Mouse (Mus musculus) ES-E14 (cell line): ENCODE data around the gene Msh3. TPM values are rescaled to one million over a fixed set of nuclear protein-coding genes. Genes with fewer than 3 reads are reported as not detected.

Experiments used
- DNase-seq: peaks from one replicate; pipeline ENCODE4 v3.0.0-alpha.2; 2013; ENCODE audit warnings: low read depth, low spot score
- H3K27ac ChIP-seq: 2 replicates; pipeline ENCODE4 v1.5.1; 2012; ENCODE audit warnings: low read depth, mild to moderate bottlenecking, low read length, moderate library complexity, mixed read lengths; ENCODE audit not compliant: poor library complexity, insufficient read depth, severe bottlenecking
- H3K36me3 ChIP-seq: 2 replicates; pipeline ENCODE4 v1.6.1; 2012; ENCODE audit warnings: mild to moderate bottlenecking, low read length, moderate library complexity, mixed read lengths; ENCODE audit not compliant: control insufficient read depth, poor library complexity, insufficient read depth, severe bottlenecking
- H3K4me1 ChIP-seq, 2 experiments: fragments of 150-350 bp in 1 of 2; sonication (generic) in 1 of 2; 2 replicates each; pipeline ENCODE4 v1.6.1; 2012; ENCODE audit warnings: low read length in 2 of 2, mild to moderate bottlenecking in 1 of 2, mixed read lengths in 1 of 2; ENCODE audit not compliant: control insufficient read depth in 2 of 2, insufficient read depth in 2 of 2, poor library complexity in 1 of 2
- H3K4me3 ChIP-seq, 2 experiments: fragments of 150-350 bp in 1 of 2; sonication (generic) in 1 of 2; 2 replicates each; pipeline ENCODE4 v1.5.1; 2012; ENCODE audit warnings: low read length in 2 of 2, low read depth in 1 of 2, mild to moderate bottlenecking in 1 of 2, mixed read lengths in 1 of 2; ENCODE audit not compliant: insufficient read depth in 1 of 2, poor library complexity in 1 of 2, severe bottlenecking in 1 of 2
- H3K9ac ChIP-seq: 2 replicates; pipeline ENCODE4 v1.6.1; 2012; ENCODE audit warnings: low read depth, mild to moderate bottlenecking, low read length, mixed read lengths; ENCODE audit not compliant: poor library complexity, insufficient read depth, severe bottlenecking
- H3K9me3 ChIP-seq: fragments of 150-350 bp; sonication (generic); 2 replicates; pipeline ENCODE4 v1.6.1; 2012; ENCODE audit warnings: low read depth, mild to moderate bottlenecking, low read length; ENCODE audit not compliant: control insufficient read depth, insufficient read depth
- CHD2 ChIP-seq: IDR thresholded peaks from 2 replicates; pipeline ENCODE4 v1.6.1; 2014; ENCODE audit warnings: mild to moderate bottlenecking, low read depth, low read length, inconsistent platforms
- HCFC1 ChIP-seq: IDR thresholded peaks from 2 replicates; pipeline ENCODE4 v1.6.1; 2012; ENCODE audit warnings: low read length, inconsistent platforms, borderline replicate concordance; ENCODE audit not compliant: insufficient read depth
- MAFK ChIP-seq: IDR thresholded peaks from 2 replicates; pipeline ENCODE4 v1.6.1; 2014; ENCODE audit warnings: mild to moderate bottlenecking, low read depth, low read length, inconsistent platforms; ENCODE audit not compliant: insufficient read depth
- ZC3H11A ChIP-seq: IDR thresholded peaks from 2 replicates; pipeline ENCODE4 v1.6.1; 2012; ENCODE audit warnings: low read depth, mild to moderate bottlenecking, inconsistent platforms, low read length, borderline replicate concordance
- ZNF384 ChIP-seq: IDR thresholded peaks from 2 replicates; pipeline ENCODE4 v1.6.1; 2012; ENCODE audit warnings: low read depth, low read length, inconsistent platforms
- in situ Hi-C, 2 experiments: fragments of 600-800 bp; cut with MboI; formaldehyde crosslinking; loops; one replicate each; pipeline ENCODE4 v1.15.1; 2025; ENCODE audit warnings: low sequenced_read_pairs in 2 of 2, inconsistent platforms in 1 of 2; ENCODE audit not compliant: unreplicated experiment in 2 of 2
- total RNA-seq: library from RNA; depleted of rRNA; stranded (reverse); fragments of 300-350 nt; gene quantifications from 2 replicates; pipeline ENCODE4 v1.2.3, GENCODE M21; 2012

Msh3 gene
- total RNA-seq, 1 experiment: 33.0 TPM

DNA sequence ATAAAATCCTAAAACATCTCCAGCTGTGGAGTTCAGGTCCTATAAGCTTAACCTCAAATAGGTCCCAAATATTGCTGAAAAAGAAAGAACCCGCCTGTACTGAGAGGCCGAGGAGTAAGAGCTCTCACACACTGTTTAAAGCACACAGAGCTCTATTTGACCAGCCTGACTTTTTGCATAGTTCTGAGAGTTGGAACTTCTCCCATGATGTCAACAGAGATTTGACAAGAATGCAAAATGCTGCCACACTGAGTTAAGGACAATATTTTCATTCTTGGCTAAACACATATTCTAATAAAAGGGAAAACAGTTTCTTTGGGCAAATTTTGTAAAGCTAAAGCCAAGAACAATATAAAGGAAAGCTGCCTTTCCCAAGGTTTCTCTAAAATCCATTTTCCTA lies 57.8 kb downstream of the Msh3 start:
- H3K9ac ChIP-seq: no peak overlapping the region
- no peak overlapping the region for H3K4me3 ChIP-seq
- no peaks in the 10 kb centered on the region for H3K9me3 ChIP-seq
- TF ChIP-seq HCFC1: no peak
- no peak for TF ChIP-seq CHD2
- TF ChIP-seq MAFK: no peak
- in situ Hi-C loops: no loop called here
- no peaks in the 10 kb centered on the region for H3K4me1 ChIP-seq
- no peak for DNase-seq
- H3K36me3 ChIP-seq: no peaks in the 10 kb centered on the region; the same call in 1 of the 2 replicates
- no peak overlapping the region for H3K27ac ChIP-seq

DNA sequence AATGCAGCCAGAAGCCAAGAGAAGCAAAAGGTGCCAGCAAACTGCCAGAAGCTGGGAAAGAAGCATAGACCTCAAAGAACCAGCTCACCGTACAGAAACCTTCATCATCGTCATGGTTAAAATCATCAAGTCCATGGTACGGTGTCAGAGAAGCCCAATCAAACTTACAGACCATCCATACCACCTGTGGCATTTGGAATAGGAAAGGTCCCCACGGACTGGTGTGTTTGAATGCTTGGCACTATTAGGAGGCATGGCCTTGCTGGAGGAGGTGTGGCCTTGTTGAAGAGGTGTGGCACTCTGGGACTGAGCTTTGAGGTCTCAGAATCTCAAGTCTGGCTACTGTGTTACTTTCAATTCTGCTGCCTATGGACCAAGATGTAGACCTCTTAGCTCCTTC lies 58.3 kb downstream of the Msh3 start:
- Histone ChIP-seq H3K27ac (no peak overlapping the region), H3K36me3 (no peaks in the 10 kb centered on the region; the same call in 1 of the 2 replicates), H3K4me3 (no peak overlapping the region), H3K9ac (no peak overlapping the region), H3K9me3 (no peaks in the 10 kb centered on the region), H3K4me1 (no peaks in the 10 kb centered on the region)
- no peak for TF ChIP-seq ZNF384
- TF ChIP-seq ZC3H11A: no peak
- TF ChIP-seq CHD2: no peak
- no peak for TF ChIP-seq MAFK
- TF ChIP-seq HCFC1: no peak
- DNase-seq: no peak
- in situ Hi-C loops: no loop called here

- H3K4me1 ChIP-seq: no peaks in the 10 kb centered on the region
- H3K27ac ChIP-seq: no peak overlapping the region
- no peak for TF ChIP-seq ZNF384
- H3K4me3 ChIP-seq: no peak overlapping the region
- in situ Hi-C loops: no loop called here
- H3K9ac ChIP-seq: no peak overlapping the region
- DNase-seq: no peak
- H3K9me3 ChIP-seq: no peaks in the 10 kb centered on the region
- peaks cover 6% of the 10 kb centered on the region; the same call in 1 of the 2 replicates for H3K36me3 ChIP-seq
These were observed 60.9 kb downstream of the Msh3 start for GRCm38 (mm10) chr13:92293883-92294282.

GRCm38 (mm10) chr13:92291605-92292004 lies 63.2 kb downstream of the Msh3 start:
- Histone ChIP-seq H3K4me1 (no peaks in the 10 kb centered on the region), H3K9ac (no peak overlapping the region), H3K4me3 (no peak overlapping the region), H3K27ac (no peak overlapping the region), H3K9me3 (no peaks in the 10 kb centered on the region), H3K36me3 (peaks cover 6% of the 10 kb centered on the region; the same call in 1 of the 2 replicates)
- in situ Hi-C loops: no loop called here
- DNase-seq: no peak
- TF ChIP-seq ZC3H11A (no peak), CHD2 (no peak), MAFK (no peak), ZNF384 (no peak), HCFC1 (no peak)

DNA sequence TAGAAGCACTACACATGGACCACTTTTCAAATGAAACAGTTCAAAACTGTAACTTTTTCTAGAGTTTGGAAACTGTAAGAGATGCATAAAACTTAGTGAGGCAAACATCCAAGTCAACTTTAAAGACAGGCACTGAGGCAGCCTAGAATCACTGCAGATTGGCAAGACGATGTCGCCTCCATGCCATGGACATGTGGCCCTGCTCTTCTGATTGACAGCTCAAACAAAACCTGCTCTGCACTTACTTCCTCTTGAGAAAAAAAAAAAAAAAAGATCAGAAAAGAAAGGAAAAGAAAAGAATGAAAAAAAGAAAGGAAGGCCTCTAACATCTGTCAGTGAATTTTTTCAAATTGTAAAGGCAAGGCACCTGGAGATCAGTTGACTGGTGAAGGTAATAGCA lies 77.8 kb downstream of the Msh3 start:
- H3K9me3 ChIP-seq: no peaks in the 10 kb centered on the region
- no peak overlapping the region for H3K4me3 ChIP-seq
- no peaks in the 10 kb centered on the region for H3K4me1 ChIP-seq
- H3K9ac ChIP-seq: no peak overlapping the region
- TF ChIP-seq ZNF384 (no peak), ZC3H11A (no peak), HCFC1 (no peak), CHD2 (no peak), MAFK (no peak)
- H3K27ac ChIP-seq: no peak overlapping the region
- no peaks in the 10 kb centered on the region for H3K36me3 ChIP-seq
- DNase-seq: no peak
- in situ Hi-C loops: no loop called here
